11 mouse cellular contexts compared by ENCODE assay signal in the genomic region with DNA sequence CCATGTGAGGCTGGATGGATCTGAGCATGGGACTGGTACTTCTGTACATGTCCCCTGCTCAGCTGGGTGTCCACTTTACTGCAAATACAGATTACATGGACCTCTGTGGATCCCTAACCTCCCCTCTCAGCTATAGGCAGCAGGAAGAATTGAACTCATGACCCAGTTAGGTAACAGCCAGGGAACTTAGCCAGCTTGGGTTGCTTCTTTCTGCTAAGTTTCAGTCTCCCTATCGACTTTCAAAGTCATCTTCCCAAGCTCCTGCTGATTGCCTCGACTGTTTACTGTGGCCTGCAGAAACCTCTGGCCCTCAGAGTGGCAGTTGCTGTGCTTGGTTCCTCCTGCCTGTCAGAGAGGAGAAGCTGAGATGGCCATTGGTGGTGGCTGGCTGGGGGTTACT.
DNase-seq lines count a peak whose midpoint lies in the region; ATAC-seq and TF ChIP-seq lines count a peak whose summit lies in the region.
"Had no signal": no experiment of that assay in that cellular context is flagged by ENCODE, and none has a peak within 500 bp of the region (broad histone marks: within the 10 kb centered on the region; RNA-seq: fewer than 3 reads in every experiment).

No protein-coding gene starts in this region.

- WGBS in kidney, adult 2 months = 10% methylated on average over 2 of the region's 2 CpGs
- 43% methylated on average over 2 of the region's 2 CpGs for WGBS in neural tube, embryonic 15.5 days
- 2% methylated on average over 2 of the region's 2 CpGs for WGBS in stomach, embryonic 15.5 days

- no peaks in the 10 kb centered on the region for H3K36me3 ChIP-seq in kidney, adult 2 months (ENCODE audit: control insufficient read depth, insufficient read depth, low read length)
- H3K36me3 ChIP-seq in neural tube, embryonic 15.5 days = no peaks in the 10 kb centered on the region
- no peaks in the 10 kb centered on the region for H3K36me3 ChIP-seq in stomach, embryonic 15.5 days
- H3K36me3 ChIP-seq: intestine, embryonic 15.5 days; midbrain, embryonic 10.5 days had no signal

- no peak for TF ChIP-seq CTCF in kidney, adult 2 months (conservative IDR thresholded peaks at IDR 0.05; ENCODE audit: insufficient read depth, insufficient read length, low read depth, low read length)

- no peak overlapping the region for H3K4me3 ChIP-seq in kidney, adult 2 months (ENCODE audit: insufficient read depth, low read depth, low read length)
- H3K4me3 ChIP-seq in neural tube, embryonic 15.5 days (replicated peaks) = no peak overlapping the region
- no peak overlapping the region for H3K4me3 ChIP-seq in stomach, embryonic 15.5 days (replicated peaks)
- H3K4me3 ChIP-seq: intestine, embryonic 15.5 days; midbrain, embryonic 10.5 days; myocyte had no signal

- no peaks in the 10 kb centered on the region for H3K9me3 ChIP-seq in neural tube, embryonic 15.5 days (replicated peaks)
- H3K9me3 ChIP-seq in stomach, embryonic 15.5 days = no peaks in the 10 kb centered on the region
- H3K9me3 ChIP-seq: intestine, embryonic 15.5 days; midbrain, embryonic 10.5 days had no signal

- H3K4me1 ChIP-seq in kidney, adult 2 months (ENCODE audit: control insufficient read depth, insufficient read depth, low read length) = peaks cover 42% of the 10 kb centered on the region
- peaks cover 35% of the 10 kb centered on the region for H3K4me1 ChIP-seq in neural tube, embryonic 15.5 days
- H3K4me1 ChIP-seq in stomach, embryonic 15.5 days = peaks cover 20% of the 10 kb centered on the region

- no peak overlapping the region for H3K9ac ChIP-seq in neural tube, embryonic 15.5 days (replicated peaks)
- H3K9ac ChIP-seq in stomach, embryonic 15.5 days = no peak overlapping the region
- H3K9ac ChIP-seq: intestine, embryonic 15.5 days had no signal

- no peaks in the 10 kb centered on the region for H3K27me3 ChIP-seq in kidney, adult 2 months (replicated peaks; ENCODE audit: control insufficient read depth, insufficient read depth, low read length)
- H3K27me3 ChIP-seq in neural tube, embryonic 15.5 days (replicated peaks) = no peaks in the 10 kb centered on the region
- no peaks in the 10 kb centered on the region for H3K27me3 ChIP-seq in stomach, embryonic 15.5 days (replicated peaks)
- H3K27me3 ChIP-seq: intestine, embryonic 15.5 days had no signal

- DNase-seq in kidney, adult 2 months = no peak
- DNase-seq in kidney, postnatal 36 days = no peak
- peak; percentile 14 for DNase-seq in neural tube, embryonic 10.5 days (ENCODE audit: extremely low spot score, low spot score)
- peak; percentile 49 for DNase-seq in liver
- no peak for DNase-seq in cerebellum, adult 9-11 months
- no peak for DNase-seq in T-cell, adult 2 months (ENCODE audit: low spot score)

- ATAC-seq in neural tube, embryonic 15.5 days (ENCODE audit: low FRiP score) = no peak
- no peak for ATAC-seq in stomach, embryonic 15.5 days (ENCODE audit: insufficient read depth, low FRiP score, low read depth)

- TF ChIP-seq POLR2A in kidney, adult 2 months (IDR thresholded peaks at IDR 0.05; ENCODE audit: low read depth, low read length) = no peak

- H3K27ac ChIP-seq in kidney, adult 2 months (ENCODE audit: insufficient read depth, low read depth, low read length) = peak overlapping the region; percentile 93
- no peak overlapping the region for H3K27ac ChIP-seq in neural tube, embryonic 15.5 days (replicated peaks)
- peak overlapping the region; percentile 55; the same call in 1 of the 2 replicates for H3K27ac ChIP-seq in stomach, embryonic 15.5 days
- H3K27ac ChIP-seq: intestine, embryonic 15.5 days; midbrain, embryonic 10.5 days had no signal

- H3K4me2 ChIP-seq in neural tube, embryonic 15.5 days = no peak overlapping the region
- H3K4me2 ChIP-seq in stomach, embryonic 15.5 days = no peak overlapping the region

Comparison
In these comparisons a context has a peak if more than half of its experiments do, and no peak if none do; other contexts are left out.
1. DNase-seq: peak in neural tube, embryonic 10.5 days (single experiment) and liver (single experiment); none in kidney, adult 2 months (single experiment), kidney, postnatal 36 days (0 of 2), cerebellum, adult 9-11 months (single experiment) and T-cell, adult 2 months (single experiment).